Mouse (Mus musculus) embryonic facial prominence, embryonic 15.5 days (tissue): ENCODE measurements around the gene D930007J09Rik. TPM values are rescaled to one million over a fixed set of nuclear protein-coding genes. Genes with fewer than 3 reads are reported as not detected.

Experiments
- ATAC-seq: fragments of 200-750 bp; cut with Nextera tagmentation; 2 replicates; pipeline ENCODE4 v1.8.0; 2017; ENCODE audit warnings: low read depth, moderate TSS enrichment; ENCODE audit not compliant: insufficient number of reproducible peaks, low FRiP score, low TSS enrichment
- H3K27ac ChIP-seq: fragments of 300-500 bp; sonication (generic); replicated peaks from 2 replicates; pipeline ENCODE4 v1.5.1; 2015; ENCODE audit warnings: mild to moderate bottlenecking, inconsistent platforms
- H3K27me3 ChIP-seq: fragments of 300-500 bp; sonication (generic); 2 replicates; pipeline ENCODE4 v1.6.1; 2015; ENCODE audit warnings: inconsistent platforms
- H3K36me3 ChIP-seq: fragments of 300-500 bp; sonication (generic); 2 replicates; pipeline ENCODE4 v1.6.1; 2015; ENCODE audit warnings: mild to moderate bottlenecking, inconsistent platforms
- H3K4me1 ChIP-seq: fragments of 300-500 bp; sonication (generic); 2 replicates; pipeline ENCODE4 v1.6.1; 2015; ENCODE audit warnings: inconsistent platforms
- H3K4me2 ChIP-seq: fragments of 300-500 bp; sonication (generic); replicated peaks from 2 replicates; pipeline ENCODE4 v1.6.1; 2015; ENCODE audit warnings: mild to moderate bottlenecking, inconsistent platforms
- H3K4me3 ChIP-seq: fragments of 300-500 bp; sonication (generic); replicated peaks from 2 replicates; pipeline ENCODE4 v1.5.1; 2015; ENCODE audit warnings: mild to moderate bottlenecking, inconsistent platforms
- H3K9ac ChIP-seq: fragments of 300-500 bp; sonication (generic); 2 replicates; pipeline ENCODE4 v1.6.1; 2015; ENCODE audit warnings: inconsistent platforms
- H3K9me3 ChIP-seq: fragments of 300-500 bp; sonication (generic); replicated peaks from 2 replicates; pipeline ENCODE4 v1.6.1; 2016; ENCODE audit warnings: inconsistent platforms
- WGBS: fragments of 180-500 bp; shearing (Covaris S2); methylation state at CpG from one replicate; pipeline ENCODE4 v1.1.7; 2015; 5-methylcytosine and 5-hydroxymethylcytosine counted together
- polyA plus RNA-seq: library from polyadenylated mRNA; unstranded; fragments of >200 nt; fragmentation: Nextera tagmentation; extraction: Ambion mirVana; gene quantifications from 2 replicates; pipeline ENCODE4 v1.2.1, GENCODE M21; 2015

Gene D930007J09Rik
- not detected in 2 replicates for polyA plus RNA-seq

- H3K9ac ChIP-seq, result peak within 1 kb of the TSS; percentile 77
- no peaks in the 10 kb centered on the region for H3K27me3 ChIP-seq
- peaks cover 9% of the 10 kb centered on the region for H3K36me3 ChIP-seq
- peak within 1 kb of the TSS; percentile 71 for H3K4me2 ChIP-seq
- peak; percentile 35 for ATAC-seq
- peaks cover 21% of the 10 kb centered on the region for H3K4me1 ChIP-seq
- WGBS, result under 1% methylated on average over 92 of the region's 95 CpGs
- peak within 1 kb of the TSS; percentile 68 for H3K4me3 ChIP-seq
- H3K27ac ChIP-seq, result peak within 1 kb of the TSS; percentile 86
- no peaks in the 10 kb centered on the region for H3K9me3 ChIP-seq
Measured at GRCm38 (mm10) chr13:32802259-32803081, at the start of gene D930007J09Rik. D930007J09Rik (minus strand) TSS chr13:32802849.

GRCm38 (mm10) chr13:32851967-32852366 lies 49.3 kb upstream of the D930007J09Rik start:
- no peaks in the 10 kb centered on the region for H3K27me3 ChIP-seq
- H3K4me2 ChIP-seq, result no peak overlapping the region
- H3K4me1 ChIP-seq, result peaks cover 15% of the 10 kb centered on the region
- no peak overlapping the region for H3K9ac ChIP-seq
- WGBS, result 9% methylated on average over 7 of the region's 7 CpGs
- no peak for ATAC-seq
- H3K27ac ChIP-seq, result no peak overlapping the region
- H3K4me3 ChIP-seq, result no peak overlapping the region
- H3K36me3 ChIP-seq, result no peaks in the 10 kb centered on the region
- no peaks in the 10 kb centered on the region for H3K9me3 ChIP-seq

DNA sequence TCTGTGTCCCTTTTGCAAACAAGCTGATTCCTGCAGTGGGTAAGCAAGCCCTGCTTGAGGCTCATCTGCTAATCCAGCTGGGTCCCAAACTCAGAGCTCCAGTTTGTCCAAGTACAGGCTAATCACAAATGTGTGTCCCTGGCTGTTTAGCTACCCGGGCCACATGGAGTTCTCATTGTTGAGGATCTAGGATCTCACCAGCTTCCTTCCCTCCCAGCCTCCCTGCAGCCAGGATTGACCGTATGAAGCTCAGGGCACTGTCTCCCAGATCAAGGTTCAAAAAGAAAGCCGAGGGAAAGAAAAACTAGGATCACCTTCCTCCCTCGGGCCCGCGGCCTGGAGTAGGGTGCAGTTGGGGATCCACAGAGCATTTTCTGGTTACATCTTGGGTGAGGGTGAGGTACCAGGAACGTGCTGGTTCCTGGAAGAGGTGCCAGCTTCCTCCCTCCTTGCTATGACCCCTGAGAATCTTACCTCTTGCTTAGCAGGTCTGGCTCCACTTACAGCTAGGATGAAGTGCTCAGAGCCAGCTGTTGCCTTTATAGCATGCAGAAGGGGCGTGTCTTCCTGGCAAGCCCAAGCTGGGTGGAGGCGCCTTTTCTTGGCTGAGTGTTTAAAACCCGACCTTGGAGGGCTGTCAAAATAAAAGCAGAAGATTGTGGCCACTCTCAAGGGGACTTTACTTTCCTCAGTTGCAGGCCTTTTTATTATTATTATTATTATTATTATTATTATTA lies 48.2 kb upstream of the D930007J09Rik start, which contains the start of gene Serpinb1a:
TSS of gene Serpinb1a (minus strand) at position 518 of the 737 bp plus-strand sequence.
- no peaks in the 10 kb centered on the region for H3K27me3 ChIP-seq
- WGBS, result 43% methylated on average over 10 of the region's 10 CpGs
- H3K9me3 ChIP-seq, result no peaks in the 10 kb centered on the region
- ATAC-seq, result peak; percentile 66; the same call in 1 of the 2 replicates
- H3K4me2 ChIP-seq, result 0 out of 2 replicates have a peak within 1 kb of the TSS, but pooled peaks have one; percentile 21
- no peak within 1 kb of the TSS for H3K9ac ChIP-seq
- H3K4me3 ChIP-seq, result no peak within 1 kb of the TSS
- 0 out of 2 replicates have a peak within 1 kb of the TSS, but pooled peaks have one; percentile 17 for H3K27ac ChIP-seq
- H3K4me1 ChIP-seq, result peaks cover 15% of the 10 kb centered on the region
- no peaks in the 10 kb centered on the region for H3K36me3 ChIP-seq

DNA sequence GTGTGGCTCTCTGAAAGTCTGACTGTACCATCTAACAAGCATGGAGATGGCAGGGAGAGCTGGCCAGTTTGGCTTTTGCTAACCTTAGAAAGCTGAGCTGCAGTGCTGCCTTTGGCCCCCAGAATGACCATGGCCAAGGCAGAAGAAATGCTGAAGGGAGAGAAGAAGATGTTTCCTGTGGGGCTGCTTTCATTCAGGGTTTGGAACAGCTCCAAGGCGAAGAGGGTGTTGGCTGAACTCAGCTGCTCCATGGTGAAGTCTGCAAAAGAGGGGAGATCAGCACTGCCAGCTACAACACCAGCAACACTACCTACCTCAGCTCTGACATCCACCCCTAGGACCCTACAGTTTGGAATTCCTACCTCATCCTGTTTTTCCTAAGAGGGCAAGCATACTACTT lies 47.5 kb upstream of the D930007J09Rik start:
- no peaks in the 10 kb centered on the region for H3K27me3 ChIP-seq
- no peaks in the 10 kb centered on the region for H3K36me3 ChIP-seq
- H3K4me1 ChIP-seq, result peaks cover 15% of the 10 kb centered on the region
- H3K9ac ChIP-seq, result no peak overlapping the region
- WGBS, result 57% methylated on average over 1 of the region's 1 CpGs
- no peak for ATAC-seq
- no peak overlapping the region for H3K27ac ChIP-seq
- H3K4me3 ChIP-seq, result no peak overlapping the region
- no peaks in the 10 kb centered on the region for H3K9me3 ChIP-seq
- no peak overlapping the region for H3K4me2 ChIP-seq

GRCm38 (mm10) chr13:32849531-32850123 lies 47.0 kb upstream of the D930007J09Rik start:
- Histone ChIP-seq H3K36me3 (no peaks in the 10 kb centered on the region), H3K4me1 (peaks cover 15% of the 10 kb centered on the region), H3K4me3 (no peak overlapping the region), H3K9me3 (no peaks in the 10 kb centered on the region), H3K4me2 (no peak overlapping the region), H3K27me3 (no peaks in the 10 kb centered on the region), H3K27ac (no peak overlapping the region), H3K9ac (no peak overlapping the region)
- ATAC-seq, result no peak

GRCm38 (mm10) chr13:32849092-32849491 lies 46.4 kb upstream of the D930007J09Rik start:
- H3K4me2 ChIP-seq, result no peak overlapping the region
- no peak overlapping the region for H3K27ac ChIP-seq
- ATAC-seq, result no peak
- no peaks in the 10 kb centered on the region for H3K27me3 ChIP-seq
- no peaks in the 10 kb centered on the region for H3K36me3 ChIP-seq
- WGBS, result 65% methylated on average over 4 of the region's 4 CpGs
- H3K4me1 ChIP-seq, result peaks cover 15% of the 10 kb centered on the region
- no peak overlapping the region for H3K4me3 ChIP-seq
- no peaks in the 10 kb centered on the region for H3K9me3 ChIP-seq
- H3K9ac ChIP-seq, result no peak overlapping the region

DNA sequence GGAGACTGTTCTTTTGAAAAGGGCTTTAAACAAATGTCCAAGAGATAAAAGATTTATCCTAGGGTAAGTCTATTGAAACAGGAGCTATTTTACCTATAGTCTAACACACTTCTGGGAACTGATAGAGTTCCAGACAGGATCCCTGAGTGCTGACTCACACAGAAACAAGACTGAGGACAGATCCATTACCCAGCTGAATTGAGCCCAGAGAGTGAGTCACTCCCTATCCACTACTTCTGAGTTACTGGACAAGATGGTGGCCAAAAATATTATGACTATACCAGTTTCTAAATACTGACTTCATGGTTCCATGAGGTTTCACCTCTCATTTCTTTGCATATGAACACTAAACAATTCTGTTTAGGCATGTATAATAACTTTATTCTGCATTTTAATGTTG lies 43.6 kb upstream of the D930007J09Rik start:
- Histone ChIP-seq H3K4me2 (no peak overlapping the region), H3K27ac (no peak overlapping the region), H3K4me3 (no peak overlapping the region), H3K9ac (no peak overlapping the region), H3K36me3 (no peaks in the 10 kb centered on the region), H3K9me3 (no peaks in the 10 kb centered on the region), H3K4me1 (peaks cover 10% of the 10 kb centered on the region), H3K27me3 (no peaks in the 10 kb centered on the region)
- no peak for ATAC-seq

DNA sequence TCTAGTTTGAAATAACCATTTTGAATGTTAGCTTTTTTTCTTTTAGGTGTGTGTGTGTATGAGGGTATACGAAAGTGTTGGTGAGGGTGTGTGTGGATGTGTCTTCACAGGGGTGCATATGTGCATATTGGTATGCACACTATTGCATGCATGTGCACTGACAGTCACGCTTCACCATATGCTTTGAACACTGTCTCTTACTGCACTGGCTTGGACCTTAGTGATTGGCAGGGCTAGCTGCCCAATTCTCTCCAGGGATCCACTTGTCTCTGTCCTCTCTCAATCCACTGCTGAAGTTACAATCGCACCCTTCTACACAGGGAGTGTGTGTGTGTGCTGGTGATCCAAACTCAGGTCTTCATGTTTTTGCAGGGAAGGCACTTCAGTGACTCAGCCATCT lies 38.7 kb upstream of the D930007J09Rik start:
- H3K9me3 ChIP-seq, result no peaks in the 10 kb centered on the region
- no peak overlapping the region for H3K4me2 ChIP-seq
- 86% methylated on average over 3 of the region's 3 CpGs for WGBS
- no peak overlapping the region for H3K4me3 ChIP-seq
- no peak overlapping the region for H3K27ac ChIP-seq
- no peak for ATAC-seq
- H3K9ac ChIP-seq, result no peak overlapping the region
- no peaks in the 10 kb centered on the region for H3K36me3 ChIP-seq
- H3K4me1 ChIP-seq, result no peaks in the 10 kb centered on the region
- H3K27me3 ChIP-seq, result no peaks in the 10 kb centered on the region

DNA sequence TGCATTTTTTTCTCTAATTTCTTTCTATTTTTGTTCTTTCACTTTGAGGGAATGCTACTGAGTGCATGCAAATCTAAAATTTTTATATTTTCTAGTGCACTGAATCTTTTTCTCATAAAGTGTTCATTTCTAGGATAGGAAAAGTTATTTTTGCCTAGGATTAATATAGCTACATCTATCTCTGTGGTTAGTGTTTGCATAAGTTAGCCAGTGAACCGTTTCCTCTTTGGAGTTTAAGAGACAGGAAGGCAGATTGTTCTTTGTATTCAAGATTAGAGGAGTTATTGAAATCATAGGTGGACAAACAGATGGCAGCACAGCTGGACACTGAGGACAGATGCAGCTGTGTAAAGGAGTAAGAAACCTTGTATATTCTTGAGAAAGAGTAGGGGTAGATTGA lies 36.7 kb upstream of the D930007J09Rik start:
- Histone ChIP-seq H3K27me3 (no peaks in the 10 kb centered on the region), H3K4me3 (no peak overlapping the region)
- no peak for ATAC-seq

DNA sequence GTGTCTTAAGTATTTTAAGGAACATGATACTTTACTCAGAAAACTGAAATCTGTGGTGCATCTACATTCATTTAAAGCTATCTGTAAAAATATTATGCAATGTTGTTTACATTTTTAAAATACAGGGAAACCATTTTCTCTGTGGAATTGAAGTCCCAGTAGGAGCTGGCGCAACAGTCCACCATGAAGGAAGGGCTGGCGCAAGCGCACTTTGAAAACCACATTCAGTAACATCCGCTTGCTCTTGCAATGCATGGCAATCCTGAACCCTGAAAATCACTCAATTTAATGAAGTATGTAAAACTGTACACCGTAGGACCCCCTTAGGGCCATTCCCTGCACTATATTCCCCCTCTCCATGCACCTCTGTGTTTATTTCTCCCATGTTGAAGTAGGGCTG lies 31.9 kb upstream of the D930007J09Rik start:
- H3K36me3 ChIP-seq, result no peaks in the 10 kb centered on the region
- no peaks in the 10 kb centered on the region for H3K27me3 ChIP-seq
- no peak overlapping the region for H3K4me2 ChIP-seq
- H3K9me3 ChIP-seq, result no peaks in the 10 kb centered on the region
- no peak overlapping the region for H3K27ac ChIP-seq
- no peak for ATAC-seq
- H3K9ac ChIP-seq, result no peak overlapping the region
- WGBS, result 86% methylated on average over 5 of the region's 5 CpGs
- no peaks in the 10 kb centered on the region for H3K4me1 ChIP-seq
- no peak overlapping the region for H3K4me3 ChIP-seq

More for the DNA sequence above, 36.7 kb upstream of the D930007J09Rik start:
- no peaks in the 10 kb centered on the region for H3K36me3 ChIP-seq
- no peaks in the 10 kb centered on the region for H3K9me3 ChIP-seq
- 61% methylated on average over 1 of the region's 1 CpGs for WGBS
- H3K27ac ChIP-seq, result no peak overlapping the region
- no peak overlapping the region for H3K9ac ChIP-seq
- H3K4me2 ChIP-seq, result no peak overlapping the region
- no peaks in the 10 kb centered on the region for H3K4me1 ChIP-seq

DNA sequence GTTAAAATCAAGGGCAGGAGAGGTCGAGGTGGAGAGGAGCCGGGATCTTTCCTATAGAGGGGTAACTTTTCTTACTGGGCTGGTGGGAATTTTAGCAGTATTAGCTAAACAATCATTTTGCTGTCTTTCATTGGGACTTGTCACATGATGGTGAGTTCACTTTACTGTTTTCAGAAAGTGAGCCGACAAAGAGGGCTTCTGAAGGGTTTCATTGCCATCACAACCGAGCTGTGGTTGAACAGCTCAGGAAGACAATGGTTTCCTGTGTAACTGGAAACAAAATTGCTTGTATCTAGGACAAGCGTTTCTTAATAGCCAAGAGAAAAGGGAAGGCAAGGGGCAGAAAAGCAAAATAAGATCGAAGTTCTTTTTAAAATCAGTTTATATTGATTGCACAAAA lies 30.6 kb upstream of the D930007J09Rik start:
- no peak overlapping the region for H3K4me3 ChIP-seq
- no peaks in the 10 kb centered on the region for H3K4me1 ChIP-seq
- no peaks in the 10 kb centered on the region for H3K36me3 ChIP-seq
- no peaks in the 10 kb centered on the region for H3K9me3 ChIP-seq
- H3K27ac ChIP-seq, result no peak overlapping the region
- H3K9ac ChIP-seq, result no peak overlapping the region
- WGBS, result 51% methylated on average over 6 of the region's 6 CpGs
- no peak overlapping the region for H3K4me2 ChIP-seq
- H3K27me3 ChIP-seq, result no peaks in the 10 kb centered on the region
- no peak for ATAC-seq
